Mouse (Mus musculus) hindbrain, embryonic 13.5 days (tissue): ENCODE data around the gene Calhm4. TPM values are rescaled to one million over a fixed set of nuclear protein-coding genes. Genes with fewer than 3 reads are reported as not detected.
"Not testable (repeated sequence)": the region's sequence is repeated elsewhere in the genome, so short reads cannot be mapped to it uniquely, and the experiment has no call there.

ENCODE experiments used
- ATAC-seq: fragments of 200-750 bp; cut with Nextera tagmentation; 2 replicates; pipeline ENCODE4 v1.8.0; 2017; ENCODE audit warnings: moderate TSS enrichment; ENCODE audit not compliant: low FRiP score
- H3K27ac ChIP-seq: fragments of 300-500 bp; sonication (generic); 2 replicates; pipeline ENCODE4 v1.5.1; 2015; ENCODE audit warnings: inconsistent platforms, mild to moderate bottlenecking, moderate library complexity
- H3K27me3 ChIP-seq: fragments of 300-500 bp; sonication (generic); 2 replicates; pipeline ENCODE4 v1.6.1; 2015; ENCODE audit warnings: mild to moderate bottlenecking, inconsistent platforms
- H3K36me3 ChIP-seq: fragments of 300-500 bp; sonication (generic); 2 replicates; pipeline ENCODE4 v1.6.1; 2015; ENCODE audit warnings: mild to moderate bottlenecking, inconsistent platforms
- H3K4me1 ChIP-seq: fragments of 300-500 bp; sonication (generic); replicated peaks from 2 replicates; pipeline ENCODE4 v1.6.1; 2015; ENCODE audit warnings: inconsistent platforms
- H3K4me2 ChIP-seq: fragments of 300-500 bp; sonication (generic); 2 replicates; pipeline ENCODE4 v1.6.1; 2015; ENCODE audit warnings: inconsistent platforms, mild to moderate bottlenecking, moderate library complexity
- H3K4me3 ChIP-seq: fragments of 300-500 bp; sonication (generic); 2 replicates; pipeline ENCODE4 v1.5.1; 2015; ENCODE audit warnings: mild to moderate bottlenecking, inconsistent platforms
- H3K9ac ChIP-seq: fragments of 300-500 bp; sonication (generic); 2 replicates; pipeline ENCODE4 v1.6.1; 2015; ENCODE audit warnings: mild to moderate bottlenecking, inconsistent platforms
- H3K9me3 ChIP-seq: fragments of 300-500 bp; sonication (generic); 2 replicates; pipeline ENCODE4 v1.6.1; 2016; ENCODE audit warnings: inconsistent platforms
- WGBS: fragments of 180-500 bp; shearing (Covaris S2); methylation state at CpG from one replicate; pipeline ENCODE4 v1.1.7; 2015; 5-methylcytosine and 5-hydroxymethylcytosine counted together
- polyA plus RNA-seq: library from polyadenylated mRNA; unstranded; fragments of >200 nt; fragmentation: Nextera tagmentation; extraction: Ambion mirVana; gene quantifications from 2 replicates; pipeline ENCODE4 v1.2.1, GENCODE M21; 2015

The Calhm4 gene
- polyA plus RNA-seq, 1 experiment from 2014 or later: not detected

- 17% methylated on average over 5 of the region's 5 CpGs for WGBS
- H3K27me3 ChIP-seq: 0 out of 2 replicates have a peak, but pooled peaks cover 4% of the 10 kb centered on the region
- peak; percentile 88 for ATAC-seq
- H3K4me2 ChIP-seq: no peak overlapping the region
- H3K27ac ChIP-seq: no peak overlapping the region
- no peak overlapping the region for H3K4me3 ChIP-seq
- H3K4me1 ChIP-seq: peaks cover 6% of the 10 kb centered on the region; the same call in 1 of the 2 replicates
- no peaks in the 10 kb centered on the region for H3K9me3 ChIP-seq
- no peak overlapping the region for H3K9ac ChIP-seq
- H3K36me3 ChIP-seq: no peaks in the 10 kb centered on the region
Observed at GRCm38 (mm10) chr10:34036587-34036986, 7.5 kb downstream of the Calhm4 start.

DNA sequence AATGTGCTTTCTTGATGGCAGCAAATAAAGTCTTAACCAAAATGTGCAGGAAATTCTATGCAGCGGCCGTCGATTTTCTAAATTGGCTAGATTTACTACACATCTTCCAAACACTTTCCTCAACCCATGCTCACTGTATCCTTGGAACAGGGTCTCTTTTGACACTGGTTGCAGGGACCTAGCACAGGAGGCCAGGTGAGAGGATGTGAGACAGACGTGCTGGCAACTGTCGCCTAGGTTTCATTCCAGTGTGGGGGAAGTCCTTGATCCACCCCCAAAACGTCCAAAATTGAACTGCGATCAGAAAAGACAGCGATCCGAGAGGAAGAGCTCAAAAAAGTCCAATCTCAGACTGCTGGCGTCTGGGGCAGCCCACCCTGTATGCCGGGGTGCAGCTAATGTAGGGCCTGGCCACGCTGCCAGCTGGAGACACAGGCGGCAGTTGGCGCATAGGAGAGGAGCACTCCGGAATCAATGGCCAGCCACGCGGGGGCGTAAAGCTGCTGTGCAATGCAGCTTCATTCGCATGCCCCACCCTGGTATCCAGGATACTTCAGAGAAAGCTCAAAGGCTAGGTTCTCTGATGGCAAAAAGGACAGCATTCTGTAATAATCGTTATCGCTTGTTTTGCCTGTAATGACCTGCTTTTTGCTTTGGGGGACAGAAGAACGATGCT is 10.3 kb downstream of the Calhm4 start:
- H3K4me1 ChIP-seq: peaks cover 6% of the 10 kb centered on the region; the same call in 1 of the 2 replicates
- no peaks in the 10 kb centered on the region for H3K9me3 ChIP-seq
- H3K4me3 ChIP-seq: 0 out of 2 replicates have a peak overlapping the region, but pooled peaks have one; percentile 6
- H3K27ac ChIP-seq: no peak overlapping the region
- 0 out of 2 replicates have a peak, but pooled peaks cover 4% of the 10 kb centered on the region for H3K27me3 ChIP-seq
- ATAC-seq: peak; percentile 93
- H3K4me2 ChIP-seq: peak overlapping the region; percentile 47
- 22% methylated on average over 22 of the region's 22 CpGs for WGBS
- no peaks in the 10 kb centered on the region for H3K36me3 ChIP-seq
- H3K9ac ChIP-seq: peak overlapping the region; percentile 52

DNA sequence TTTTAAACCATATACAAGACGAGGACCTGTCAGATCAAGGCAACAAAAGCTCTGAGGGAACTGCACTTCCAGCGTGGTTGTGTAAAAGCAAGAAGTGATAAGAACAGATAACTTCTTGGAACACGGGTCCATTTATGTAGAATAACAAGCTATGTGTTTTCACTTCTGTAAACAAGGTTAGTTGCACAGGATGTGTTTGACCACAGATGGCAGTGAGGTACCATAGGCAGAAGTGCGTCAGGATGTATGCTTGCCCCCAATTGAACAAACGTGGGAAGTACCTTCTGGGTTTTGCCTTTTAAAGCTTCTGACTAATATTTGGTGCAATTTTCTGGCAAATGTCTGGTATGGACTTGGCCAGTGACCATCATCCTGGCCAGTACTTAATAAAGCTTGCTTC is 13.8 kb downstream of the Calhm4 start:
- 88% methylated on average over 5 of the region's 5 CpGs for WGBS
- Histone ChIP-seq H3K4me2 (no peak overlapping the region), H3K36me3 (no peaks in the 10 kb centered on the region), H3K4me3 (no peak overlapping the region), H3K9ac (no peak overlapping the region), H3K9me3 (no peaks in the 10 kb centered on the region), H3K27ac (no peak overlapping the region), H3K27me3 (0 out of 2 replicates have a peak, but pooled peaks cover 1% of the 10 kb centered on the region), H3K4me1 (peaks cover 6% of the 10 kb centered on the region; the same call in 1 of the 2 replicates)
- no peak for ATAC-seq

- no peaks in the 10 kb centered on the region for H3K27me3 ChIP-seq
- peaks cover 18% of the 10 kb centered on the region for H3K4me1 ChIP-seq
- H3K4me3 ChIP-seq: peak within 1 kb of the TSS; percentile 62
- H3K36me3 ChIP-seq: no peaks in the 10 kb centered on the region
- peak; percentile 100 for ATAC-seq
- H3K9me3 ChIP-seq: no peaks in the 10 kb centered on the region
- H3K9ac ChIP-seq: peak within 1 kb of the TSS; percentile 92
- H3K4me2 ChIP-seq: peak within 1 kb of the TSS; percentile 65
- WGBS: under 1% methylated on average over 82 of the region's 82 CpGs
- H3K27ac ChIP-seq: peak within 1 kb of the TSS; percentile 94
Observed at GRCm38 (mm10) chr10:34019302-34020075, 24.6 kb downstream of the Calhm4 start, which contains the start of gene Rwdd1. Rwdd1 (minus strand) TSS chr10:34019624.

DNA sequence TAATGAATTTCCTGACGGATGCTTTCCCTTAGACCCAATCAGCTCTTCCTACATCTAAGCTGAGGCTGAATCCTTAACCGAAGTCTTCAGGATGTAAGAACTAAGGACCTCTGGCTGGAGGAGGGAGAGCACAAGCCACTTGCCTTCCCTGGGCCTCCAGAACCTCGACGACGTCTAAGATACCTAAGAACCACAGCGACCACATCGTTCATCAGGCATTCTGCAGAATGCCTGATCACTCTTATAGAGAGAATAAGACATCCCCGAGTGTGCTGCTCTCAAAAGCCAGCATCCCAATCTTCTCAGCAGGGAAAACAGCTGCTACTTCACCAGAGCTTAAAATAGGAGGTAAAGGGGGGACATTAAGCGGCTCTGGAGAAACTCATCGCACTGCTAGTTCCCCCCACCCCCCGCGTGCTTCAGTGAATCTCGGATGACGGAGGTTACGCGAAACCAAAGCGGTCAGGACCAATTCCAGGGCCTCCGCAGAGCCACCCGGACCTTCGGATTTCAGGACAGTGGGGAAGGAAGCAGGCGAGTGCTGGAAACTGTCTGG is 25.3 kb downstream of the Calhm4 start:
- Histone ChIP-seq H3K4me1 (peaks cover 18% of the 10 kb centered on the region), H3K27ac (peak overlapping the region; percentile 94), H3K9ac (peak overlapping the region; percentile 92), H3K4me2 (peak overlapping the region; percentile 65), H3K27me3 (no peaks in the 10 kb centered on the region), H3K4me3 (peak overlapping the region; percentile 62), H3K9me3 (no peaks in the 10 kb centered on the region), H3K36me3 (no peaks in the 10 kb centered on the region)
- WGBS: under 1% methylated on average over 21 of the region's 21 CpGs
- ATAC-seq: no peak

- no peak overlapping the region for H3K4me2 ChIP-seq
- H3K27ac ChIP-seq: no peak overlapping the region
- ATAC-seq: no peak
- no peaks in the 10 kb centered on the region for H3K9me3 ChIP-seq
- H3K4me1 ChIP-seq: peaks cover 11% of the 10 kb centered on the region
- no peak overlapping the region for H3K9ac ChIP-seq
- H3K4me3 ChIP-seq: no peak overlapping the region
- WGBS: 87% methylated on average over 2 of the region's 2 CpGs
- peaks cover 15% of the 10 kb centered on the region for H3K36me3 ChIP-seq
- H3K27me3 ChIP-seq: no peaks in the 10 kb centered on the region
Observed at GRCm38 (mm10) chr10:34013241-34013640, 30.9 kb downstream of the Calhm4 start.

DNA sequence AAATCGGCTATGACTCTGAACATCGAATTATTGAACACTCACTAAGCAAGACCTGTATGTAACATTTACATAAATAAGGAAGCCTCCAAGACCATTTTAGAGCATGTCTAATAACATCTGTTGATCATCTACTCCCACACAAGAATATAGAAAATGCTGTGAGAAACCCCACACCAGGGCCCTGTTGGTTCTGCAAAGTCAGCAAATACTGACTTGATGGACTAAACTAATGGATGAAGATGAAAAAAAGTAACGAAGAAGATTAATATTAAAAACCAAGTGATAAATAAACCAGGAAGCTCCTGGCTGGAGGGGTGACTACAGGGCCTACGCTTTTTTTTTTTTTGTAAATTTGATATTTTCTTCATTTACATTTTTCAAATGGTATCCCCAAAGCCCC is 31.5 kb downstream of the Calhm4 start:
- Histone ChIP-seq H3K9me3 (no peaks in the 10 kb centered on the region), H3K27me3 (no peaks in the 10 kb centered on the region), H3K4me1 (peaks cover 5% of the 10 kb centered on the region; the same call in 1 of the 2 replicates), H3K4me3 (no peak overlapping the region), H3K36me3 (peaks cover 21% of the 10 kb centered on the region), H3K9ac (no peak overlapping the region), H3K27ac (no peak overlapping the region), H3K4me2 (no peak overlapping the region)
- 96% methylated on average over 4 of the region's 4 CpGs for WGBS
- no peak for ATAC-seq

DNA sequence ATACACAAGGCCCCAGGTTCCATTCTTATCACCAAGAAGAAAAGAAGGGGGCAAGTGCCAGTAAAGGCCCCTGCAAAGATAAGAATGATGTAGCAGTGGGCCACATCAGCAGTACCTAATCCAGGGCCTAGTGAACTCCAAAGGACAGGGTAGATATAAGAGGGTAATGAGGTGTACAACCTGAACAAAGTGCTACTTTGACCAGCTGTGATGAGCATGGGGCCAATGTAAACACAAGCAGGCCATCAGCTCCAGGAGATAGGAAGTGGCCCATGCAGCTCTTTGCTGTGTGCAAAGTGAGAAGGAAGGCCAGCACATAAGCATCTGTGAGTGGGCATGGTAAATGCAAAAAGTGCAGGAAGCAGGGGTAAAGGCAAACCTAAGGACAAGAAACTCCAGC is 45.7 kb downstream of the Calhm4 start:
- Histone ChIP-seq H3K4me1 (no peaks in the 10 kb centered on the region), H3K36me3 (peaks cover 90% of the 10 kb centered on the region), H3K9me3 (no peaks in the 10 kb centered on the region), H3K9ac (no peak overlapping the region), H3K4me2 (no peak overlapping the region), H3K27me3 (no peaks in the 10 kb centered on the region), H3K4me3 (no peak overlapping the region), H3K27ac (no peak overlapping the region)
- ATAC-seq: no peak

DNA sequence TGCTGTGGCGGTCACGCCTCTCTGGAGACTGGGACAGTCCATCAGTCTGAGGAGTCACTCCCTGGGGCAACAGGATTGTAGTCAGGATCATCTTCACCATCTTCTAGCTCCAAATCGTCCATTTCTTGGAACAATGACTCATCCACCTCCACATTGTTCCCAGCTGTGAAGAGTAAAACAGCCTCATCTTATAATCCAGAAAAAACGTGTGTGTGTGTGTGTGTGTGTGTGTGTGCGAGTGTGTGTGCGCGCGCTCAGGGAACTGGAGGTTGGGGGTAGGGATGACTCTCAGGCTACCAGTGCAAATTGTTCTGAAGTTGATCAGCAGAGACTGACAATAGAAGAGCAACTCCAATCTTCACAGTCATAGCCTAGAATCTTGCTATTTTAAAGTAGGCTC is 47.4 kb downstream of the Calhm4 start:
- 94% methylated on average over 6 of the region's 8 CpGs for WGBS
- ATAC-seq: not testable (repeated sequence)
- peaks cover 93% of the 10 kb centered on the region for H3K36me3 ChIP-seq

More for the DNA sequence above, 47.4 kb downstream of the Calhm4 start:
- not testable (repeated sequence) for H3K27me3 ChIP-seq, H3K9ac ChIP-seq, H3K9me3 ChIP-seq, H3K27ac ChIP-seq, H3K4me2 ChIP-seq, H3K4me1 ChIP-seq, H3K4me3 ChIP-seq

Other genes starting within 250 kb of the Calhm4 start
- gene Sult3a1, start 186.6 kb downstream of the Calhm4 start, polyA plus RNA-seq: not detected in 2 replicates
- 0.41 and 1.2 TPM in 2 replicates for gene Rsph4a, start 139.2 kb downstream of the Calhm4 start, polyA plus RNA-seq
- gene Zup1, start 93.0 kb downstream of the Calhm4 start, polyA plus RNA-seq: 22.7 and 26.3 TPM in 2 replicates
- gene Rwdd1, start 24.7 kb downstream of the Calhm4 start, polyA plus RNA-seq: 143 and 144 TPM in 2 replicates
- not detected in 2 replicates for gene Trappc3l, start 6.7 kb downstream of the Calhm4 start, polyA plus RNA-seq
- 0.43 and 0.44 TPM in 2 replicates for gene Calhm5, start 52.2 kb upstream of the Calhm4 start, polyA plus RNA-seq
- gene Calhm6, start 83.7 kb upstream of the Calhm4 start, polyA plus RNA-seq: 0.16 and 0.78 TPM in 2 replicates
- gene Dse, start 163.4 kb upstream of the Calhm4 start, polyA plus RNA-seq: 8.0 and 8.1 TPM in 2 replicates
- 152 and 156 TPM in 2 replicates for gene Tspyl1, start 237.9 kb upstream of the Calhm4 start, polyA plus RNA-seq